Mouse (Mus musculus) stomach, embryonic 15.5 days (tissue): ENCODE measurements around the gene Cyfip2. TPM values are rescaled to one million over a fixed set of nuclear protein-coding genes. Genes with fewer than 3 reads are reported as not detected.

Experiments used
- ATAC-seq: fragments of 200-750 bp; cut with Nextera tagmentation; 2 replicates; pipeline ENCODE4 v1.8.0; 2017; ENCODE audit warnings: low read depth, moderate number of reproducible peaks, moderate TSS enrichment; ENCODE audit not compliant: insufficient read depth, low FRiP score
- H3K27ac ChIP-seq: fragments of 300-500 bp; sonication (generic); 2 replicates; pipeline ENCODE4 v1.5.1; 2015; ENCODE audit warnings: mild to moderate bottlenecking, inconsistent platforms
- H3K27me3 ChIP-seq: fragments of 300-500 bp; sonication (generic); replicated peaks from 2 replicates; pipeline ENCODE4 v1.6.1; 2015; ENCODE audit warnings: inconsistent platforms
- H3K36me3 ChIP-seq: fragments of 300-500 bp; sonication (generic); 2 replicates; pipeline ENCODE4 v1.6.1; 2015; ENCODE audit warnings: inconsistent platforms
- H3K4me1 ChIP-seq: fragments of 300-500 bp; sonication (generic); 2 replicates; pipeline ENCODE4 v1.6.1; 2015; ENCODE audit warnings: inconsistent platforms
- H3K4me2 ChIP-seq: fragments of 300-500 bp; sonication (generic); 2 replicates; pipeline ENCODE4 v1.6.1; 2015; ENCODE audit warnings: mild to moderate bottlenecking, inconsistent platforms
- H3K4me3 ChIP-seq: fragments of 300-500 bp; sonication (generic); replicated peaks from 2 replicates; pipeline ENCODE4 v1.5.1; 2015; ENCODE audit warnings: inconsistent platforms
- H3K9ac ChIP-seq: fragments of 300-500 bp; sonication (generic); 2 replicates; pipeline ENCODE4 v1.6.1; 2015; ENCODE audit warnings: inconsistent platforms
- H3K9me3 ChIP-seq: fragments of 300-500 bp; sonication (generic); 2 replicates; pipeline ENCODE4 v1.6.1; 2016; ENCODE audit warnings: inconsistent platforms
- WGBS: fragments of 180-500 bp; shearing (Covaris S2); methylation state at CpG from one replicate; pipeline ENCODE4 v1.1.7; 2015; 5-methylcytosine and 5-hydroxymethylcytosine counted together
- polyA plus RNA-seq: library from polyadenylated mRNA; unstranded; fragments of >200 nt; fragmentation: Nextera tagmentation; extraction: Ambion mirVana; gene quantifications from 2 replicates; pipeline ENCODE4 v1.2.1, GENCODE M21; 2015

Gene Cyfip2
- polyA plus RNA-seq, 1 experiment from 2014 or later: 7.3 TPM

DNA sequence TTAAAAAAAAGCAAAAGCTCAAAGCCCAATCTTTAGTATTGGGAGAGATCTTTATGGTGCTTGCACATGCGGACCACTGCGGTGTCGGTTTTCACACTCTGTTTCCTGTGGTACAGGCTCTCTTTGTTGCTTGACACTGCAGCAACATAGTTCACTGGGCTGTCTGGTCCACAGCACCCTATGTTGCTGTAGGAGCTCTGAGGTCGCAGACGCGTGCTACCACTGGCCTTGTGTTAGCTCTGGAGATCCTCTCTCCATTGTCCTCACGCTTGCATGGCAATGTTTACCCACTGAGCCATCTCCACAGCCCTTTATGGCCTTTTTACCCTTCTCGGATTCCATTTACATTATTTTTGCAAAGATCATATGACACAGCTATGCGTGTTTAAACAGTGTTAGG, 43.3 kb downstream of the Cyfip2 start:
- H3K27ac ChIP-seq: no peak overlapping the region
- WGBS: 63% methylated on average over 9 of the region's 9 CpGs
- H3K27me3 ChIP-seq: no peaks in the 10 kb centered on the region
- no peak overlapping the region for H3K4me2 ChIP-seq
- H3K4me3 ChIP-seq: no peak overlapping the region
- ATAC-seq: no peak
- H3K36me3 ChIP-seq: no peaks in the 10 kb centered on the region
- H3K9me3 ChIP-seq: no peaks in the 10 kb centered on the region
- no peak overlapping the region for H3K9ac ChIP-seq
- H3K4me1 ChIP-seq: no peaks in the 10 kb centered on the region

DNA sequence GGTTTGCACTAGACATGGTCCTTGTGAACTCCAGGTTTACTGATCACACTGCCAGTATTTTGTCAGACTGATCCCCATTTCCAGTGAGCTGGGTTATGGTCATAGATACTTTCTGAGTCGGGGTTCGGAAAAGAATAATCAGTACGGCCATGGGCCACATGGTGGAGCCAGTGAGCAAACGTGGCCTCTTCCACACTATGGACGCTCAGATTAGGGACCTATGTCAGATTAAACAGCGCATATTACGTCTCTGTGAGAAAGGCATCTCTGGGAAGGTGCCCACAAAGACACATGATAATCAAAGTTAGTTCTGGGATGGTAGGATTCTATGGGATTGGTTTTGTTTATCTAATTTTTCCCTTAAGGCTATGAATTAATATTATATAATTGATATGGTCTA, 43.7 kb downstream of the Cyfip2 start:
- Histone ChIP-seq H3K27me3 (no peaks in the 10 kb centered on the region), H3K27ac (no peak overlapping the region), H3K36me3 (no peaks in the 10 kb centered on the region), H3K9ac (no peak overlapping the region), H3K9me3 (no peaks in the 10 kb centered on the region), H3K4me1 (no peaks in the 10 kb centered on the region), H3K4me2 (no peak overlapping the region), H3K4me3 (no peak overlapping the region)
- ATAC-seq: no peak
- 21% methylated on average over 7 of the region's 7 CpGs for whole genome bisulfite sequencing

DNA sequence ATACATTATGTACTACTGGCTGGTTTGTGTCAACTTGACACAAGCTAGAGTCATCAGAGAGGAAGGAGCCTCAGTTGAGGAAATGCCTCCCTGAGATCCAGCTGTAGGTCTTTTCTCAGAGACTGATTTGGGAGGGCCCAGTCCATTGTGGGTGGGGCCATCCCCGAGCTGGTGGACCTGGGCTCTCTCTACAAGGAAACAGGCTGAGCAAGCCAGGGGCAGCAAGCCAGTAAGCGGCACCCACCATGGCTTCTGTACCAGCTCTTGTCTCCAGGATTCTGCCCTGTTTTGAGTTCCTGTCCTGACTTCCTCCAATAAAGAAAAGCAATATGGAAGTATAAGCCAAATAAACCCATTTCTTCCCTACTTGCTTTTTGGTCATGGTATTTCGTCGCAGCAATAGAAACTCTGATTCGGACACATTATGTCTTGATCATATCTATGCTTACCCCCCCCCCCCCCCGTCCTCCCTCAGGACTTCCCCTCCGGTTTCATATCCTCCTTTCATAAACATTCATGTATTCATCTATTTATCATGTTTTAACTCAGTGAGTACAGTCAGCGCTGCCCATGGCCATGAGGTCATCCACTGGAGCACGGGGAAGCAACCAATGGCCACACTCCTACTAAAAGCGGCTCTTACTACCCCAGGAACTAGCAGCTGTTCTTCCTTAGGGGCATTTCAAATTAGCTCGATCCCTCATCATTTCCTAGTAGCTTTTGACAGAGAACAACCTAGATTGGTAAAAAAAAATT, 47.5 kb downstream of the Cyfip2 start:
- Histone ChIP-seq H3K4me3 (no peak overlapping the region), H3K4me1 (no peaks in the 10 kb centered on the region), H3K9me3 (no peaks in the 10 kb centered on the region), H3K4me2 (no peak overlapping the region), H3K9ac (no peak overlapping the region), H3K27me3 (no peaks in the 10 kb centered on the region), H3K36me3 (no peaks in the 10 kb centered on the region), H3K27ac (no peak overlapping the region)
- ATAC-seq: no peak
- 72% methylated on average over 11 of the region's 11 CpGs for WGBS

DNA sequence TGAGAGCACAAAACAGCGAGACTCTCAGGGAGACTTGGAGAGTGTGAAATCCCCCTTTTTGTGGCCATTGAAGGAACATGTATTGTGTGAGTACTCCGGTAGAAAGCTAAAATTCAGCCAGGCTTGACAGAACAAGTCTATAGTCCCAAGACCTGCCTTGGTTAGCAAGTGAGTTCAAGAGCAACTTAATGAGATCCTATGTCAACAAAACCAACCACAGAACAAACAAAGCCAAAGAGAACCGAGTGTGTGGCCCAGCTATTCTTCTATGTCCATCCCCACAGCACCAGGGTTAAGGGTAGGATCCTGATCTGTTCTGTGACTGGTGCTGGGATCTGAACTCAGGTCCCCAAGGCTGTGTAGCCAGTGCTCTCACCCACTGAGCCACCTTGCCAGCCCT, 48.1 kb downstream of the Cyfip2 start:
- H3K4me2 ChIP-seq: no peak overlapping the region
- no peaks in the 10 kb centered on the region for H3K9me3 ChIP-seq
- H3K9ac ChIP-seq: no peak overlapping the region
- H3K4me1 ChIP-seq: no peaks in the 10 kb centered on the region
- no peaks in the 10 kb centered on the region for H3K36me3 ChIP-seq
- no peak for ATAC-seq
- H3K27ac ChIP-seq: no peak overlapping the region
- 67% methylated on average over 3 of the region's 3 CpGs for WGBS
- H3K27me3 ChIP-seq: no peaks in the 10 kb centered on the region
- H3K4me3 ChIP-seq: no peak overlapping the region

DNA sequence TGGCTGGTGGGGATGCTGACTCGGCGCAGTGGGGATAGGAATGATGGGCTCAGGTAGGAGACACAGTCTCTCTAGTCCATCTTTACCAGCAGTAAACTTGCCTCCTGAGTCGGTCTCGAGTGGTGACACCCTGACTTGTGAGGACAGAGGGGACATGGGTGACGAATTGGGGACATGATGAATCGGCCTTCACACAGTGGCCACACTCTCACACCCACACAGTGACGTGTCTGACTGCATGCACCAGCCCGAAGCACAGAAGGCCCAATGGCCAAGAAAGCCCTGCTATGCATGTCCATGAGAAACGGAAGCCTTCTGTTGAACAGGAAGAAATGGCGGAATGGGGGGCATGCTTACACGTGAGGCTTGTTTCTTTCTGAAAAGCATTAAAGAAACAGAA, 49.4 kb downstream of the Cyfip2 start:
- H3K4me2 ChIP-seq: no peak overlapping the region
- WGBS: 91% methylated on average over 11 of the region's 11 CpGs
- no peak overlapping the region for H3K4me3 ChIP-seq
- no peaks in the 10 kb centered on the region for H3K27me3 ChIP-seq
- no peaks in the 10 kb centered on the region for H3K36me3 ChIP-seq
- H3K27ac ChIP-seq: no peak overlapping the region
- ATAC-seq: no peak
- H3K9me3 ChIP-seq: no peaks in the 10 kb centered on the region
- H3K9ac ChIP-seq: no peak overlapping the region
- no peaks in the 10 kb centered on the region for H3K4me1 ChIP-seq

DNA sequence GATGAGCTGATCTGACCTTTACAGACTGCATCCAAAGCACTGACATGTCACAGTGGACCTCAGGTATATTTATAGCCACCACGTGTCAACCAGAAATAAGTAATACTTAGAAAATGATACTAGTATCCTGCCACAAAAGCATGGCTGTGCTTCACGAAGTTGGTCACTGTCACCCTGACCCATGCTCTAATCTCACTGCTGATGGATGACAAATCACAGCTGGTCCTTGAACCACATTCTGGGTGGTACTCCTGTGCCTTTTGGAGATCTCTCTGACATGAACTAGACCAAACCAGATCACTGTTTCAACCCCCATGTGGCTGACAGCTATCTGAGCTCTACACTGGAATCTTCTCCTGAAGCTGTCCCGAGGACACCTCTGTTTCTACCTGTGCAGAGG, 49.8 kb downstream of the Cyfip2 start:
- WGBS: 78% methylated on average over 3 of the region's 3 CpGs
- no peak overlapping the region for H3K4me3 ChIP-seq
- no peak overlapping the region for H3K27ac ChIP-seq
- no peak for ATAC-seq
- no peaks in the 10 kb centered on the region for H3K36me3 ChIP-seq
- H3K9ac ChIP-seq: no peak overlapping the region
- no peaks in the 10 kb centered on the region for H3K27me3 ChIP-seq
- no peaks in the 10 kb centered on the region for H3K4me1 ChIP-seq
- no peak overlapping the region for H3K4me2 ChIP-seq
- no peaks in the 10 kb centered on the region for H3K9me3 ChIP-seq

DNA sequence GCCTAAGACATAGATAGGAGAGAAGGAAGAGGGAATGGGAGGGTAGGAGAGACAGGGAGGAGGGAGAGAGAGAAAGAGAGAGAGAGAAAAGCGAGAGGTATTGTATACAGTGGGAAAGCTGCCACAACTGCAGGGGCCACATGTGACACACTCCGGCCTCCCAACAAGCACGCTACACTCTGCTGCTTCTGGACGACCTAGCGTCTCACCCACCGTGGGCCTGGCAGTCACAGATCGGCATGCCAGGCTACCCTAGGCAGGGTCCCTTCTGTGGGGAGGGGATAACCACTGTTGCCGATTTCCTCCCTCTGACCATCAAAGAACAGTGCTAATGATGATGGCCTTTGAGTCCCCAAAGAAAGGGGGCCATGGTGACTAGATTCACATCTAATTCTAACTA, 53.9 kb downstream of the Cyfip2 start:
- Histone ChIP-seq H3K27me3 (no peaks in the 10 kb centered on the region), H3K4me3 (no peak overlapping the region), H3K9ac (no peak overlapping the region), H3K4me2 (no peak overlapping the region), H3K36me3 (no peaks in the 10 kb centered on the region), H3K27ac (no peak overlapping the region), H3K9me3 (no peaks in the 10 kb centered on the region), H3K4me1 (no peaks in the 10 kb centered on the region)
- no peak for ATAC-seq
- WGBS: 87% methylated on average over 8 of the region's 8 CpGs

DNA sequence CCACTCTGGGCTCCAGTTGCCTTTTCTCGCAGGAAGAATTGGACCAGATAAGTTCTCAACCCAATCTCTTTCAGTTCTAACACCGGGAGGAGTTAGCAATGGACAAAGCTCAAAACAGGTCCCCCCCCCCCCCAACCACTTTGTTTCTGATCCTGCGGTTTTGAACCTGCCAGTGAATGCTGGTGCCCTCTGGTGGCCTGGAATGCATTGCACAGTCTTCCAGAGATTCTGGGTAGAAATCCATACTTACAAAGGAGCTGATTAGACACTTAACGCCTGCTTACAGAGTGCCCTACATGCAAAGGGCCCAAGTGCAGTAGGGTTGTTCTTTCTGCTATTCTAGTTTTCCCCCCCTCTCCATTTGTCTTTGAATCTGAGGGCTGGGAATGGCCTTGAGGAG, 54.5 kb downstream of the Cyfip2 start:
- Histone ChIP-seq H3K36me3 (no peaks in the 10 kb centered on the region), H3K9ac (no peak overlapping the region), H3K27me3 (no peaks in the 10 kb centered on the region), H3K4me2 (no peak overlapping the region), H3K27ac (no peak overlapping the region), H3K4me3 (no peak overlapping the region), H3K9me3 (no peaks in the 10 kb centered on the region), H3K4me1 (no peaks in the 10 kb centered on the region)
- 71% methylated on average over 4 of the region's 4 CpGs for WGBS
- ATAC-seq: no peak

DNA sequence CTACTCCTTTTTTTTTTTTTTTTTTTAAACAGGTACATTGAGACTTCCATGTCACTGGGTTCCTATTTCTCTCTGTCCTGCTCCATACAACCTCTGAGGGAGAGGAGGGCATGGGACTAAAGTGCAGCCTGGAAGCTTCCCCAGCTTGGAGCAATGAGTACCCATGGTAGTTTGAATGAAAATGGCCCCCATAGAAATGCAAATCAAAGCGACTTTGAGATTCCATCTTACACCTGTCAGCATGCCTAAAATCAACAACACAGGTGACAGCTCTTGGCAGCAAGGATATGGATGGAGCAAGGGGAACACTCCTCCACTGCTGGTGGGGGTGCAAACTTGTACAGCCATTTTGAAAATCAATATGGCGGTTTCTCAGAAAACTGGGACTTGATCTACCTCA, 57.4 kb downstream of the Cyfip2 start:
- no peak for ATAC-seq
- Histone ChIP-seq H3K27me3 (no peaks in the 10 kb centered on the region), H3K9ac (no peak overlapping the region), H3K4me3 (no peak overlapping the region), H3K36me3 (no peaks in the 10 kb centered on the region), H3K4me1 (no peaks in the 10 kb centered on the region), H3K9me3 (no peaks in the 10 kb centered on the region), H3K4me2 (no peak overlapping the region), H3K27ac (no peak overlapping the region)
- WGBS: 87% methylated on average over 2 of the region's 2 CpGs

DNA sequence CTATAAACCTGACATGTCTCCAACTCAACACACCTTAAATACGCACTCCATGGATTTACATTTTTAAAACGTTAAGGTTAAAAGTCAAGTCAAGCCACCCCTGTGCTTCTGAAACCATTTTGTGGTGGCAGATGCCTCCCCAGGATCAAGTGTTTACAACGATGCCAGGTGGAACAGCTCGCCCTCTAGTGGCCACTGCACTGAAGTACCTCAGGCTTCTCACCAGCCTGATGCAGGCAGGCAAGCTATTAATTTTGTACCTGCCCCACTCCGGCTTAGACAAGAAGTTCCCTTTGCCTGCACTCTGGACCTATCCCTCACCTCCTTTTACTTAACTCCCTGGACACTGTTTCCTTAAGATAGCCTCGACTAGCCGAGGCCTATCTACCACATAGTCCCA, 60.7 kb downstream of the Cyfip2 start:
- WGBS: 28% methylated on average over 7 of the region's 7 CpGs
- Histone ChIP-seq H3K9me3 (no peaks in the 10 kb centered on the region), H3K4me1 (no peaks in the 10 kb centered on the region), H3K4me3 (no peak overlapping the region), H3K27me3 (no peaks in the 10 kb centered on the region), H3K9ac (no peak overlapping the region), H3K27ac (no peak overlapping the region), H3K4me2 (no peak overlapping the region), H3K36me3 (no peaks in the 10 kb centered on the region)
- ATAC-seq: peak; percentile 35; the same call in 1 of the 2 replicates

DNA sequence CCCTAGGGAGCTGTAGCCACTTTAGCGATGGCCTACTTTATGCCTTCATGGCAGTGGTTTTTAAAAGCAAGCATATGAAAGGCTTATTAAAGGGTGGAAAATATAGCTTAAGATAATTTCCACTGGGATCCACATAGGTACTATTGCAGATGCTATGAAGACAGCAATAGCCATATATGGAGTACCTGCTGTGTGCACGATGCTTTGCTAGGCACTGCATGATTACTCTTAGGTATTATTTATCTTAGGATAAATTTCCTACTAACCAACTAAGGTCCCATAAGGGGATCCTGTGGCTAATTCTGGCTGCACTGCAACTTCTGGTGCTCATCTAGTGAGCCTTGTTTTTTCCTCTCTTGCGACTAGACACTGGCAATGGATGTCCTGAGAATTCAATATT, 64.3 kb downstream of the Cyfip2 start:
- H3K4me1 ChIP-seq: no peaks in the 10 kb centered on the region
- no peaks in the 10 kb centered on the region for H3K36me3 ChIP-seq
- no peaks in the 10 kb centered on the region for H3K27me3 ChIP-seq
- no peak overlapping the region for H3K4me3 ChIP-seq
- H3K4me2 ChIP-seq: no peak overlapping the region
- no peaks in the 10 kb centered on the region for H3K9me3 ChIP-seq
- WGBS: 85% methylated on average over 3 of the region's 3 CpGs
- no peak overlapping the region for H3K9ac ChIP-seq
- no peak for ATAC-seq
- no peak overlapping the region for H3K27ac ChIP-seq

DNA sequence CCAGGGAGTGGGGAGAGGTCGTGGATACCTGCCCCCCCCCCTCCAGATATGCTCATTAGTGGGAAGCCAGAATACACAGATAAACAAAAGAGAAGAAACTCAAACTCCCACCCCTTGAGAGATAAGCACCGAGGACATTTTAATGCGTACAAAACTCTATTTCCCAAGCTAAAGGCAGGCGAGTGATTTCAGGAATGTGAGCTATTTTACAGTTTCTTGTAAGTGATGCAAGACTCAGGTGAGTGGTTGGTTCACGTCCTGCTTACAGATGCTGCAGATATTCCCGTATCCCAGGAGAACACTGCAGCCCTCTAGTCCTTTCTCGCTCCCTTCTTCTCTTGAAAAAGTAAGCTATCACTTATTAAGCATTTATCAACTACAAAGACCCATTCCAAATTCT, 66.3 kb downstream of the Cyfip2 start:
- Histone ChIP-seq H3K9me3 (no peaks in the 10 kb centered on the region), H3K27me3 (no peaks in the 10 kb centered on the region), H3K4me2 (no peak overlapping the region), H3K9ac (no peak overlapping the region), H3K27ac (no peak overlapping the region), H3K4me3 (no peak overlapping the region), H3K36me3 (no peaks in the 10 kb centered on the region), H3K4me1 (no peaks in the 10 kb centered on the region)
- WGBS: 62% methylated on average over 7 of the region's 7 CpGs
- no peak for ATAC-seq

DNA sequence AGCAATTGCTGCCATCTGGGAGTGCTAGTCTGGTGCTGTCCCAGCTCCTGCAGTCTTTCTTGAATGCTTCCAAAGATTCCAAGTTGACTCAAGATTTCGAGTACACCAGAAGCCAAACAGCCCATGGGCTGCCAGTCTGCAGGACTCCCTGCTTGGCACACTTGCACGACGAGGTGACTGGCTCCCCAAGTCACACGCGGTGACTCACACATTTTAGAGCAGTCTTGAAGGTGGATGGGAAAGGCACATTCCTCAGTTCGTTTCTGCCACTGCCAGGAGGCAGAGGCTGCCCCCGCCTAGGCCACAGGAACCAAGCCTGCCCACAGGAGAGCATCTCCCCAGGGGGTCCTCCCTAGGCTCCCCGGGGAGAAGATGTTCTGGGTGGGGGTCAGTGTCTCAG, 66.7 kb downstream of the Cyfip2 start:
- H3K9ac ChIP-seq: no peak overlapping the region
- H3K4me1 ChIP-seq: no peaks in the 10 kb centered on the region
- H3K36me3 ChIP-seq: no peaks in the 10 kb centered on the region
- ATAC-seq: no peak
- H3K4me3 ChIP-seq: no peak overlapping the region
- no peaks in the 10 kb centered on the region for H3K9me3 ChIP-seq
- no peaks in the 10 kb centered on the region for H3K27me3 ChIP-seq
- WGBS: 66% methylated on average over 8 of the region's 8 CpGs
- no peak overlapping the region for H3K27ac ChIP-seq
- no peak overlapping the region for H3K4me2 ChIP-seq
